Mouse (Mus musculus): ENCODE measurements at regions not wholly inside any gene's neighbourhood (a gene's known extent, or its start where the extent isn't known, plus 50 kb on each side); places are given as distances from the start of the nearest gene placed in this dataset.

- peak; percentile 18 to 26 for DNase-seq (ENCODE audit: low spot score in 2 of 2)
Observed at GRCm38 (mm10) chr16:54440932-54441331, 856.9 kb downstream of the Zpld1 start.

DNA sequence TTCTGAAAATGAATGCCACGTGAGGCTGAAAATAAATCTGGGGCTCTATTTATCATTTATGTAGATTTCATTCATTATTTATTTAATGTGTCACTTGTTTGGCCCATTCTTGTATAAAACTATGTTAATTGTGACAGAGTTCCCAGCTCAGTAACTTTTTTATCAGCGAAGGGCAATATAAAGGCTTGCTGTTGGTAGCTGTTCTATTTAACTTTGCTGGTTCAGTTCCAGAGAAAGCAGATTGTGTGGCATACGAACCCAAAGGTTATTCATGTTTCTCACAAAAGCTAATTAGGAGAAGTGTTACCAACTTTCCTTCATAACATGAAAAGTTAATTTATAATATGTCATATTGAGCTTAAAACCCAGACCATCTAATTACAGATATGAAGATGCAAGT lies 891.1 kb downstream of the Zpld1 start:
- no peak for DNase-seq (ENCODE audit: low spot score in 2 of 2)

DNA sequence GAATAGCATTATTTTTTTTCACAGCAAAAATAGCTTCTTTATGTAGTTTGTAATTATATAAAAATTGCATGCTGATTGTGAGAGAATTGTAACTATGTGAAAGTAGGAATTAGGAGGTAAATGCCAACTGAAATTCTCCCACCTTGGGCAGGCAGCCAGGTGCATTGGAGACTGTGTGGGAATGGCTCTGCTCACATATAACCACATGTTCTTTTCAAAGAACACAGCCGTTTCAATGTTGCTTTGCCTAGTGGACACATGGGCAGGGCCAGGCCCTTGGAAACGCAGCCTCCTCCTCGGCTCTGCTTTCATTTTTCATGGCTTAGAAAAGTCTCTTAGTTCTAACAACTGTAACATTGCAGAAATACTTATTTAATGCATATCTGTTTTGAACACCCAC lies 913.8 kb downstream of the Zpld1 start:
- peak in 1 of 2 experiments; percentile 42 for DNase-seq (ENCODE audit: low spot score in 2 of 2)

DNA sequence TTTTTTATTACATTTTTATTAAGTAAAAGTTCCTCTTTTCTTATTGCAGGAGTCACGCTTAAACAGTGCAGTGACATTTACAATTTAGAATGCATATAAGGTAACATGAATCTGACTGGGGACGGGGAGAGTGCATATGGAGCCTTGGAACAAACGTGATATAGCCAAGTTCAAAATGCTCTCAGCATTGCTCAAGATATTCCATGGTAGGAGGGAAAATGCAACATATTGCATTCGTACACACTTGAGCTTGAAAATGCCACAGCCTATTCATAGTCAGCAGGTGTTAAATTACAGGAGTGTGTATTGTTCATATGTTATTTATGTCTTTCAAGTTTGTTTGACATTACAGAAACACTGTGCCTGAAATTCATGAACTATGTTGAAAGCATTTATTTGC lies 922.8 kb downstream of the Zpld1 start:
- DNase-seq (ENCODE audit: low spot score in 2 of 2) = peak in 1 of 2 experiments; percentile 21

DNA sequence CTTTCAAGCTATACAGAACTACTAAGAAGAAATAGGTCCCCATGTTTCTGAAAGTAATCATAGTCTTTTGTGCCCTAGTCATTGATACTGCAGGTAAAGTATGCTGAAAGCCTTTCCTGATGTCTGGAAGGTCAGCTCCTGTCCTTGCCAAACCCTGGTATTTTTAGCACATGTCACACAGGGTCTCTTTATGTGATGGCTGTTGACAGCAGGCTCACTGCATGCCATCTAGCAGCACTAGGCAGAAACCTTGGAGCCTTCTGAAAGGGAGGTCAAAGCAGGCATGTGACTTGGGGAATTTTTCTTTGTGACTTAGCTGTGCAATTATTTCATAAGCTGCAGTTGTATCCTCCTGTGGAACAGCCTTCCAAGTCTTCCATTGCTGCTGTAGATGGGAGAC lies 943.4 kb downstream of the Zpld1 start:
- DNase-seq (ENCODE audit: low spot score in 2 of 2) = no peak

GRCm38 (mm10) chr16:54348814-54349213 lies 949.0 kb downstream of the Zpld1 start:
- DNase-seq (ENCODE audit: low spot score in 2 of 2) = no peak

GRCm38 (mm10) chr16:54346086-54346789 lies 951.5 kb downstream of the Zpld1 start:
- DNase-seq (ENCODE audit: low spot score in 2 of 2) = no peak
